Mouse (Mus musculus) embryo, embryonic 10 days (tissue): ENCODE measurements around the gene Krt35.

ENCODE experiments used
- DNase-seq: peaks from one replicate; pipeline ENCODE4 v3.0.0-alpha.2; 2015; ENCODE audit warnings: low spot score

Krt35 gene

GRCm38 (mm10) chr11:100066236-100067010, 29.6 kb downstream of the Krt35 start:
- no peak for DNase-seq

GRCm38 (mm10) chr11:100058875-100059274, 37.2 kb downstream of the Krt35 start:
- DNase-seq, result peak; percentile 35

DNA sequence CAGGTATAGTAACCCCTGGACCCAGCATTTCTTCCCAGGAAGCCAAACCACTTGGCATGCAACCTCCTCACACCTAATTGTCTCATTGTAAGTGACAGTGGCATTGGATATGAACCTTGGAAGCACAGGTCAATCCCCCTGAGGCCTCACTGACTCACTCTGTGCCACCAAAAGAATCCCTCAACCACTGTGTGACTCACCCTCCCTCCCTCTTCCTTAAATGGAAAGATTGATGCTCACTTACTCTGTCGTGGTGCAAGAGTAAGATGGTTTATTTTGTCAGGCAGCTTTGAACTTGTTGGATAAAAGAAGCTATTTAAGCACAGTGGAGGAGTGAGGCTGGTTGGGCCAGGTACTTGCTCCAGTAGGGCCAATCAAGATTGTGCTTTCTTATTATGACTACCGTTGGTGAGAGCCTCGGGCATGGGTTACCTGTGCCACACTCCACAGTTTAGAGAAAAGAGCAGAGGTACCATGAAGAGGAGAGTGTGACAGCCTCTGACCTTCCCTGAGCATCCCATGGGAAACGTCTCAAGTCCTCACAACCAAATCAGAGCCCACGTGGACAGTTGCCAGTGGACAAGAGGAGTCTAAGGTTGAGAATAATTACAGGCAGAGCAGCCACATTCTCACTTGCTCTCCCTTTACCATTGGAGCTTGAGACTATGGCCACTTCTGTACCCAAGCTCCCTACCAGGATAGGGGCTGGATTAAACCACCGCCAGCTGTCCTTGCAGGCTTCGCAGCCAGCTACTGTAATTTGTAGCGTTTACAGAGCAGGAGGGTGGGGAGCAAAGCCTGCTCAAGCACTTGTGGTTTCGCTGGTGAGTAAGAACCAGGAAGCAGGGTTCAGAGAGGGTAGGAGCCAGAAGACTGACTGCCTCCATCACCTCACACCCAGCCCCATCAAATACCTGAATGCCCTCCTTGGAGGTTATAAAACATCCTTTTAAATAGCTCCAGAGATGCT, 40.1 kb downstream of the Krt35 start:
- DNase-seq, result no peak

DNA sequence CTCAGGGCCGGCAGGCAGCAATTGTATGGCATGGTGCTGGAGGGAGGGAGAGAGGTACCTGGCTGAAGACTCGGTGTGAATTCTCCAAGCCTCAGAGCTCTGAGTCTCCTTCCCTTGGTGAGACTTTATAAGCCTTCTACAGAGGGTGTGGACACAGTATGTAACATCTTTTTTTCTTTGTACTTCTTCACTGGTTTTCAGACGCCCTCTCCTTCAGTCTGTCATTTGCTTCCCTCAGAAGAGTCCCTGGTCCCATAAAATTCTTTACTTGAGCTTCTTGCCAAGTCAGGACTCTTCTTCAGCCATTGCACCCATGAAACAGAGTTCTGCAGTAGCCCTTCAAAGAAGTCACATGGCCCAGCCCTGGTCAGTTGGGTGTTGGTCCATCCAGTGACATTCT, 45.6 kb downstream of the Krt35 start, which contains the start of gene Krt31:
TSS of gene Krt31 (minus strand) at position 101 of the 400 bp plus-strand sequence.
- no peak for DNase-seq

- no peak for DNase-seq
These were observed 48.8 kb downstream of the Krt35 start for GRCm38 (mm10) chr11:100047193-100047592.

GRCm38 (mm10) chr11:100046303-100046866, 49.7 kb downstream of the Krt35 start:
- DNase-seq, result no peak
